Mouse (Mus musculus) embryonic facial prominence, embryonic 13.5 days (tissue): ENCODE measurements around the gene Rpl36al. TPM values are rescaled to one million over a fixed set of nuclear protein-coding genes. Genes with fewer than 3 reads are reported as not detected.

Experiments used
- ATAC-seq: fragments of 200-750 bp; cut with Nextera tagmentation; 2 replicates; pipeline ENCODE4 v1.8.0; 2017; ENCODE audit warnings: low read depth; ENCODE audit not compliant: insufficient number of reproducible peaks, insufficient read depth, low FRiP score, low TSS enrichment
- H3K27ac ChIP-seq: fragments of 300-500 bp; sonication (generic); 2 replicates; pipeline ENCODE4 v1.5.1; 2015; ENCODE audit warnings: moderate library complexity, mild to moderate bottlenecking, inconsistent platforms
- H3K27me3 ChIP-seq: fragments of 300-500 bp; sonication (generic); 2 replicates; pipeline ENCODE4 v1.6.1; 2015; ENCODE audit warnings: mild to moderate bottlenecking, inconsistent platforms
- H3K36me3 ChIP-seq: fragments of 300-500 bp; sonication (generic); 2 replicates; pipeline ENCODE4 v1.6.1; 2015; ENCODE audit warnings: mild to moderate bottlenecking, inconsistent platforms
- H3K4me1 ChIP-seq: fragments of 300-500 bp; sonication (generic); 2 replicates; pipeline ENCODE4 v1.6.1; 2015; ENCODE audit warnings: inconsistent platforms
- H3K4me2 ChIP-seq: fragments of 300-500 bp; sonication (generic); 2 replicates; pipeline ENCODE4 v1.6.1; 2015; ENCODE audit warnings: moderate library complexity, mild to moderate bottlenecking, inconsistent platforms
- H3K4me3 ChIP-seq: fragments of 300-500 bp; sonication (generic); 2 replicates; pipeline ENCODE4 v1.5.1; 2015; ENCODE audit warnings: mild to moderate bottlenecking, inconsistent platforms
- H3K9ac ChIP-seq: fragments of 300-500 bp; sonication (generic); 2 replicates; pipeline ENCODE4 v1.6.1; 2015; ENCODE audit warnings: mild to moderate bottlenecking, inconsistent platforms
- H3K9me3 ChIP-seq: fragments of 300-500 bp; sonication (generic); 2 replicates; pipeline ENCODE4 v1.6.1; 2016; ENCODE audit warnings: inconsistent platforms
- WGBS: fragments of 180-500 bp; shearing (Covaris S2); methylation state at CpG from one replicate; pipeline ENCODE4 v1.1.7; 2015; ENCODE audit warnings: mixed read lengths; 5-methylcytosine and 5-hydroxymethylcytosine counted together
- polyA plus RNA-seq: library from polyadenylated mRNA; unstranded; fragments of >200 nt; fragmentation: Nextera tagmentation; extraction: Ambion mirVana; gene quantifications from 2 replicates; pipeline ENCODE4 v1.2.1, GENCODE M21; 2015

Rpl36al gene
- polyA plus RNA-seq, 1 experiment from 2014 or later, result 554 TPM

- Histone ChIP-seq H3K36me3 (peaks cover 62% of the 10 kb centered on the region), H3K27me3 (no peaks in the 10 kb centered on the region)
- no peak for ATAC-seq
Measured at GRCm38 (mm10) chr12:69208520-69208919, 24.6 kb upstream of the Rpl36al start.

GRCm38 (mm10) chr12:69207926-69208325 lies 24.0 kb upstream of the Rpl36al start:
- no peak for ATAC-seq
- WGBS, result 95% methylated on average over 7 of the region's 7 CpGs
- H3K36me3 ChIP-seq, result peaks cover 61% of the 10 kb centered on the region

More at GRCm38 (mm10) chr12:69208520-69208919, 24.6 kb upstream of the Rpl36al start:
- Histone ChIP-seq H3K4me1 (no peaks in the 10 kb centered on the region), H3K9ac (no peak overlapping the region), H3K27ac (no peak overlapping the region), H3K9me3 (no peaks in the 10 kb centered on the region), H3K4me2 (no peak overlapping the region), H3K4me3 (no peak overlapping the region)
- WGBS, result 88% methylated on average over 2 of the region's 2 CpGs

DNA sequence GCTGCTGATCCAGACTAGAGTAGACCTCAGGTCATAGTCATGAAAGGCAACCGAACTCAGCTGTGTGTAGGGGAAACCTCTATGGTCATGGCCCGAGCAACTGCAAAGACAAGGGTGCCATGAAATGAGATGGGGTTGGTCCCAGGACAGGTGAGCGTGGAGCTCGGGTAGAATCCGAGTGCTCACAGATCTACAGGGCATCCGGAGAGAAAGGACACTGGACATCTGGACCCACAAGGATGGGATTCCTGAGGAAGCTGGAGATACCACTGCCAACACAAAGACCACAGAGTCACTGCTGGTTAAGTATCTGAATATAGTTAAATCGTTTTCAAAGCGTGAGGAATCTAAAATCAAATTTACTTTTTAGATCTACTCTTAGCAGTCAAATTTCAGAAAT lies 23.5 kb upstream of the Rpl36al start:
- ATAC-seq, result no peak
- 95% methylated on average over 8 of the region's 8 CpGs for WGBS
- no peaks in the 10 kb centered on the region for H3K27me3 ChIP-seq
- H3K9me3 ChIP-seq, result no peaks in the 10 kb centered on the region
- H3K4me2 ChIP-seq, result no peak overlapping the region
- H3K4me3 ChIP-seq, result no peak overlapping the region
- H3K27ac ChIP-seq, result no peak overlapping the region
- H3K9ac ChIP-seq, result no peak overlapping the region
- H3K4me1 ChIP-seq, result no peaks in the 10 kb centered on the region
- peaks cover 61% of the 10 kb centered on the region for H3K36me3 ChIP-seq

More at GRCm38 (mm10) chr12:69207926-69208325, 24.0 kb upstream of the Rpl36al start:
- no peak overlapping the region for H3K9ac ChIP-seq
- no peaks in the 10 kb centered on the region for H3K27me3 ChIP-seq
- H3K4me1 ChIP-seq, result no peaks in the 10 kb centered on the region
- H3K27ac ChIP-seq, result no peak overlapping the region
- H3K4me3 ChIP-seq, result no peak overlapping the region
- H3K4me2 ChIP-seq, result no peak overlapping the region
- H3K9me3 ChIP-seq, result no peaks in the 10 kb centered on the region

DNA sequence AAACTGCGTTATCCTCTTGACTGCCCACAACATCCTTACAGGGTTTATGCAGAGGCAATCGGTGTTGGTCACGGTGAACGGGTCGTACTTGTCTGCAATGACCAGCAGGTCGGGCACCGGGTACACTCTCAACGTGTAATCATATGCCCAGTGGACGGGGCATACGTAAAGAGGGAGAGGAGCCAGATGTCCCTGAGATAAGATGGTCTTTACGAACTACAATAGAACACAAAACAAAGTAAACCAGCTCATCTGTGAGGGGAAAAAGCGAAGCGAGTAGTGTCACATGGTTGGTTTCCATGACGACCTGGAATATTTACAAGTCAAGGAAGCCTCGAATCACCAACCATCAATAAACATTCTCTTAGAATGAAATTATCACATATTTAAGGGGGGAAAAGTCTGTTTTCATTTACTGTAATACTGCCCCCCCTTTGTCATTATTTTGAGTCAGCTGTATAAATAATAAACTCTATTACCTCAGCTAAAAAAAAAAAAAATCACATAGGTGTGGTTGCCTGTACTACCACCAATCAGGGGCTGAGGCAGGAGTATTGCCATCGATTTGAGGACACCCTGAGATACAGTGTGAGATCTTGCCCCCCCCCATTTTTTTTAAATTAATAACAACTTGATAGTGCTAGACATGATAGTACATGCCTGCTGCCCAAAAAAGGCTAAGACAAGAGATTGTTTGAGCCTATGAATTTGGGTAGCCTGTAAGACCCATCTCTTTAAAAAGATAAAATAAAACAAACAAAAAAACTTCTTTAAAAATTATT lies 20.4 kb upstream of the Rpl36al start, which contains the start of gene Gm49384:
Gm49384 (minus strand) TSS at position 216 of the 782 bp plus-strand sequence.
- H3K27me3 ChIP-seq, result no peaks in the 10 kb centered on the region
- no peak within 1 kb of the TSS for H3K27ac ChIP-seq
- ATAC-seq, result no peak
- H3K36me3 ChIP-seq, result peaks cover 60% of the 10 kb centered on the region
- H3K9ac ChIP-seq, result no peak within 1 kb of the TSS
- H3K9me3 ChIP-seq, result no peaks in the 10 kb centered on the region
- H3K4me1 ChIP-seq, result peaks cover under 1% of the 10 kb centered on the region; the same call in 1 of the 2 replicates
- H3K4me2 ChIP-seq, result no peak within 1 kb of the TSS
- 87% methylated on average over 16 of the region's 16 CpGs for WGBS
- no peak within 1 kb of the TSS for H3K4me3 ChIP-seq

DNA sequence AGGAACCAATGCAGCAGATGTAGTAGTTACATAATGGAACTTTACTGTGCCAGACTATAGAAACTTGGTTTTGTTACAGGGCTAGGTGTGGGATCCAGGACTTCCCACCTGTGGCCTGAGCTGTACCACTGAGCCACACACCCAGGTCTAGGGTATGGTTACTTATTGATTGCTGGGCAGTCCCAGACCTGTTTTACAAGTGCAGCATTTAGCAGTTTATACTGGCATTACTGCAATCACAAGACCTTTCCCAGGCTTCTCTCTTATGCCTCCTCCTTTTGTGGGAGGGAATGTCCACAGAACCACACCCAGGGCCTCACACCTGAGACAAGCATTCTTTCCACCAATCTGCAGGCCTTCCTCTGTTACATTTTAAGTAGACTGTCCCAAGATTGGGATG lies 15.1 kb upstream of the Rpl36al start:
- Histone ChIP-seq H3K9me3 (no peaks in the 10 kb centered on the region), H3K36me3 (peaks cover 30% of the 10 kb centered on the region), H3K4me2 (peak overlapping the region; percentile 95), H3K27me3 (no peaks in the 10 kb centered on the region), H3K27ac (no peak overlapping the region), H3K4me3 (no peak overlapping the region), H3K4me1 (peaks cover 22% of the 10 kb centered on the region), H3K9ac (no peak overlapping the region)
- ATAC-seq, result no peak

- Histone ChIP-seq H3K27me3 (no peaks in the 10 kb centered on the region), H3K27ac (peak within 1 kb of the TSS; percentile 93), H3K9me3 (no peaks in the 10 kb centered on the region), H3K4me1 (peaks cover 22% of the 10 kb centered on the region), H3K9ac (peak within 1 kb of the TSS; percentile 93), H3K4me3 (peak within 1 kb of the TSS; percentile 96), H3K36me3 (peaks cover 24% of the 10 kb centered on the region), H3K4me2 (peak within 1 kb of the TSS; percentile 95)
- under 1% methylated on average over 18 of the region's 18 CpGs for WGBS
- peak; percentile 24 for ATAC-seq
Measured at GRCm38 (mm10) chr12:69198164-69198535, 14.3 kb upstream of the Rpl36al start, which contains the start of gene Dnaaf2. Dnaaf2 (minus strand) TSS chr12:69198429.

GRCm38 (mm10) chr12:69197378-69198163 lies 13.7 kb upstream of the Rpl36al start:
- Histone ChIP-seq H3K4me3 (peak overlapping the region; percentile 96), H3K9ac (peak overlapping the region; percentile 93), H3K4me1 (peaks cover 22% of the 10 kb centered on the region), H3K27ac (peak overlapping the region; percentile 93), H3K9me3 (no peaks in the 10 kb centered on the region), H3K27me3 (no peaks in the 10 kb centered on the region), H3K4me2 (peak overlapping the region; percentile 95), H3K36me3 (peaks cover 22% of the 10 kb centered on the region)
- ATAC-seq, result peak; percentile 68
- under 1% methylated on average over 94 of the region's 94 CpGs for WGBS

GRCm38 (mm10) chr12:69196444-69197377 lies 12.8 kb upstream of the Rpl36al start, which contains the start of gene Gm49383:
Gm49383 (minus strand) TSS chr12:69197104.
- H3K4me3 ChIP-seq, result peak within 1 kb of the TSS; percentile 96
- H3K9ac ChIP-seq, result peak within 1 kb of the TSS; percentile 93
- H3K9me3 ChIP-seq, result no peaks in the 10 kb centered on the region
- under 1% methylated on average over 75 of the region's 75 CpGs for WGBS
- peak; percentile 82 for ATAC-seq
- H3K27ac ChIP-seq, result peak within 1 kb of the TSS; percentile 93
- H3K27me3 ChIP-seq, result no peaks in the 10 kb centered on the region
- peaks cover 22% of the 10 kb centered on the region for H3K4me1 ChIP-seq
- peak within 1 kb of the TSS; percentile 95 for H3K4me2 ChIP-seq
- H3K36me3 ChIP-seq, result peaks cover 21% of the 10 kb centered on the region

DNA sequence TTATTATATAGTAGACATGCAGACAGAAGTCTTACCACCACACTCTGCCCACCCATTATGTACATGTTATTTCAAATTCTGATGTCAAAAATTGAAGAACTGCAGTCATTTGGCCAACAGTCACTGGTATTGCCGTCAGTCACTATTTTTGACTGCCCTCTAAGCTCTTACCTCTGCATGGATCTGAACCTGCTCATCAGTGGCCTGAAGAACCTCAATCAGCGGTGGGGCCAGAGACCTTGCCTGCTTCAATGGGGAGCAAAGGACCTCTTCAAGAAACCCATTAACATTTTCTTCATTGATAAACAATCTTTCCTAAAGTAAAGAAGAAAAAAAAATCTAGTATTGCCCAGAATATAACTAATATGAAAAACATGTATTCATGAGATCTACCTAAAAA lies 8.8 kb upstream of the Rpl36al start:
- Histone ChIP-seq H3K4me3 (no peak overlapping the region), H3K36me3 (peaks cover 35% of the 10 kb centered on the region), H3K4me1 (peaks cover 10% of the 10 kb centered on the region), H3K4me2 (no peak overlapping the region), H3K9me3 (no peaks in the 10 kb centered on the region), H3K27me3 (no peaks in the 10 kb centered on the region), H3K27ac (no peak overlapping the region), H3K9ac (no peak overlapping the region)
- no peak for ATAC-seq
- 94% methylated on average over 2 of the region's 2 CpGs for WGBS

GRCm38 (mm10) chr12:69191396-69191795 lies 7.5 kb upstream of the Rpl36al start:
- no peak overlapping the region for H3K4me3 ChIP-seq
- H3K27ac ChIP-seq, result no peak overlapping the region
- H3K9ac ChIP-seq, result no peak overlapping the region
- H3K4me2 ChIP-seq, result no peak overlapping the region
- peaks cover 39% of the 10 kb centered on the region for H3K36me3 ChIP-seq
- H3K27me3 ChIP-seq, result no peaks in the 10 kb centered on the region
- peaks cover 18% of the 10 kb centered on the region for H3K4me1 ChIP-seq
- ATAC-seq, result no peak
- WGBS, result 91% methylated on average over 5 of the region's 5 CpGs
- H3K9me3 ChIP-seq, result no peaks in the 10 kb centered on the region

DNA sequence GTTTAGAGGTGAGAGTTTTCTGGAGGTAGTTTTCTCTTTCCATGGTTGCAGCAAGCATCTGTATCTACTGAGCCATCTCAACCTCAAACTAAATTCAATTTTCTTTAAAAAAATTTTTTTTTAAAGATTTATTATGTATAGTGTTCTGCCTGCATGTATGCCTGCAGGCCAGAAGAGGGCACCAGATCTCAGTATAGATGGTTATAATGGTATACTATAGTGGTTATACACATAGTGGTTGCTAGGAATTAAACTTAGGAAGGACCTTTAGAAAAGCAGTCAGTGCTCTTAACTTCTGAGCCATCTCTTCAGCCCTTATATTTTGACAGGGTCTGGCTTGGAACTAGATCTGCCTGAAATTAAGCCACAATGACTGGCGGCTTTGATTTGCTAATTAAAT lies 6.6 kb upstream of the Rpl36al start:
- H3K27ac ChIP-seq, result no peak overlapping the region
- no peaks in the 10 kb centered on the region for H3K27me3 ChIP-seq
- no peak overlapping the region for H3K4me3 ChIP-seq
- no peak for ATAC-seq
- H3K4me1 ChIP-seq, result peaks cover 14% of the 10 kb centered on the region
- H3K9me3 ChIP-seq, result no peaks in the 10 kb centered on the region
- WGBS, result 95% methylated on average over 1 of the region's 1 CpGs
- H3K36me3 ChIP-seq, result peaks cover 39% of the 10 kb centered on the region
- no peak overlapping the region for H3K4me2 ChIP-seq
- H3K9ac ChIP-seq, result no peak overlapping the region
